Mouse (Mus musculus): ENCODE measurements around the gene Crcp. TPM values are rescaled to one million over a fixed set of nuclear protein-coding genes. Genes with fewer than 3 reads are reported as not detected.
A peak's percentile ranks its signal among the peaks of the same experiment; 100 is the strongest.

The Crcp gene
- 41.8 and 44.8 TPM in 2 replicates for polyA plus RNA-seq (2012; rRNA removed)

DNA sequence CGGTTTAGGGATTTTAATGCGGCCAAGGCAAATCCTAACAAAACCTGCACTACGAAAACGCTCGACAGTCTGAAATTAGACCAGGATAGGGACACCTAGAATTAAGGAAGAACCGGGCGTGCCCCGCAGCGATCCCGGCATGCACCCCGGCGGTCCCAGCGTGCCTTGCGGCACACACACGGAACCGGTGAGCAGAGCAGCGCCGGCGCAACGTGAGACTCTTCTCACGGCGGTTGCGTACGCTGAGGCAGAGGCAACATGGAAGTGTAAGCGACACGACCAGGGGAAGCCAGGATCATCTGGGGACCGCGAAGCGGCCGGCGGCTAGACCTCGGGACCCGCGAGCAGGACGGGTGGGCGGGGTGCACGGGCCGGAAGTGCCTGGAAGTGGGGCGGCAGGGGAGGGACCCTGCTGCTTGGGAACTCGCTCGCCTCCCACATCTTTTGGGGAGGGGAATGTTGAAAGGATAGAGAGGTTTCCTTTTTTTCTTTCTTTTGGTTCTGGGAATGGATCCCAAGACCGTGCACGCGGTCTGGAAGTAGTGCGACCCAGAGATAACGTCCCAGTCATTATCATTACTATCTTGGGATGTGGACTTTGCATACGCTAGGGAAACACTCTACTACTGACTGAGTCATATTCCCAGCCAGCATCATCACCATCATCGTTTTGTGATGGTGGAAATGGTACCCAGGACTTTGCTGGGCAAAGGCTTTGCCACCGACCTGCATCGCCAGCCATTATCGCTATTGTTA, at the start of gene Crcp, which contains the start of gene Asl:
Crcp (plus strand) TSS at position 149 of the 756 bp plus-strand sequence.
Asl (minus strand) TSS at position 106 of the 756 bp plus-strand sequence.
- DNase-seq (ENCODE audit: extremely low spot score in 1 of 2, low spot score in 1 of 2): peak; percentile 73 to 93

DNA sequence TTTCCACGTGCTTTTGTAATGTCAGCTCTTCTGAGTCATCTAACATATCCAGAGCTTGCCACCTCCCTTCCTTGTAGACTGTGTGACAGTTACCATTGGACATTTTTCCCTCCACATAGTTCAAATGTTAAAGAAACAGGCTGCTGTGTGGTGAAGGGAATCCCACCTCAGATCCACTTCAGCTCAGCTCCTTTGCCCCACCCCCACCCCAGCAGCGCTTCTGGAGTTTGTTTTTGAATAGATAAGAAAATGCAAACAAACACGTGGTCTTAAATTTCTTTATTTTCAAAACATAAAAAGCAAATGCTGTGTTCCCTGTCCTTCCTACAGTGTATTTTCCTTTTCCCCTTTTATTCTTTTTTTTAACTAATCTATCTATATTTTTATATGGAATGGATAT, 48.9 kb upstream of the Crcp start:
- no peak for DNase-seq (ENCODE audit: extremely low spot score in 1 of 2, low spot score in 1 of 2)

DNA sequence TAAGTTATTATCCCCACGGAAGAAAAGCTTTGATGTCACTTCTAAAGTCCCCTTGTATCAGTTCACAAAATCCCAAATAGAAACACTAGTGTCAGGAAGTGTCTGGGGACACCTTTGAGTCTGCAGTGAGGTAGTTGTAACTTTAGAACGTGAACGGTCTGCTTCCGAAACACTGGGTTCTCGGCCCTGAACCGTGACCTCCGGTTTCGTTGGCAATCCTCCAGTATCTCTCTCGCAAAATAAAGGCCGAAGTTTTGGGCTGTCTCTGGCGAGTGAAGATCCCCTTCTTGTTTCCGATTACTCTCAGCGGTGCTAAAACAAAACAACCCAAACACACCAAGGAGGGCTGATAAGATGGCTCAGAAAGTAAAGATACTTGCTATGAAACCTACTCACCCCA, 39.7 kb upstream of the Crcp start:
- no peak for DNase-seq (ENCODE audit: extremely low spot score in 1 of 2, low spot score in 1 of 2)

DNA sequence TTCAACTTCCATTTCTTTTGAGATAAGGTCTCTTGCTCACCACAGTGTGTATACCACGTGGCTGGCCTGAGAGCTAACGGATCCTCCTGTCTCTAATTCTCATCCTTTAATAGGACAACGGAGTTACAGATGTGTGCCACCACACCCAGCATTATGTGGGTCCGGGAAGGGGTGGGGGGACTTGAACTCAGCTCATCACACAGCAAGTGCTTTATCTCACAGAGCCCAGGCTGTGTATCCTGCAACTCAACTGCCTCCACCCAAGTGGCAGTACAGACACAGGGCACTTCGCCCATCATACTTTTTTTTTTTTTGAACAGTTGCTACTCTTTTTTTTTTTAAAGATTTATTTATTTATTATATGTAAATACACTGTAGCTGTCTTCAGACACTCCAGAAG, 37.2 kb upstream of the Crcp start:
- DNase-seq (ENCODE audit: extremely low spot score in 1 of 2, low spot score in 1 of 2): no peak

DNA sequence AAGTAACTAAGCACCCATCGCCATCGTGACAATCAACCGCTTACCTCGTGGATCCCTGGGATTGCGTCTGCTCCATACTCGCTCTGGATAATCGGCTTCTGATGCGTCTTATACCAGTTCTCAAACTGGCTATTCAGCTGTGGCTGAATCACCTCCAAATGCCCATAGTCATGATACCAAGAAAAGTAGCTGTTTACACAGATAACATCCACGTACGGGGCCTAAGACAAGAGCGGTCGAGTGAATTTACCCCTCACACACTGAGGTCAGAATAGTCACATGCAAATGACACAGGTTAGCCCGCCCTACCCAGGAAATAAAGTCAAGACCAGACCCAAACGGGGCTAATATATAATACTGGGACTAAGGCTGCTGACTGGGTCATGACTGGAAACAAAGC, 35.7 kb upstream of the Crcp start:
- no peak for DNase-seq (ENCODE audit: extremely low spot score in 1 of 2, low spot score in 1 of 2)

DNA sequence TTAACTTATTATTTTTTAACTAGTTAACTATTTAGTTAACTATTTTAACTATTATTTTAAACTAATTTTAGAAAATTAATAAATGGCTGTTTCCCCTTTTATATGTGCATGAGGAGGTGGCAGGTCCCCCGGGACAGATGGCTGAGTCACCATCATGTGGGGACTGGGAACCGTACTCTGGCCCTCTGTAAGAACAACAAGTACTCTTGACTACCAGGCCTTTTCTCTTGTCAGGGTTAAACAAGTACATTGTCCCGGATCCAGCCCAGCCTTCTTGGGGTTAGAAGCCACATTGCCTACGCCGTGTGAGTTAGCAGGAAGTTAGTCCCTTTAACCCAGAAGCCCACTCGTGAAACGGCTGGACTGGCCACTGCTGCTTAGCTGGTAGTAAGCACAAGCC, 34.1 kb upstream of the Crcp start:
- DNase-seq (ENCODE audit: extremely low spot score in 1 of 2, low spot score in 1 of 2): no peak

DNA sequence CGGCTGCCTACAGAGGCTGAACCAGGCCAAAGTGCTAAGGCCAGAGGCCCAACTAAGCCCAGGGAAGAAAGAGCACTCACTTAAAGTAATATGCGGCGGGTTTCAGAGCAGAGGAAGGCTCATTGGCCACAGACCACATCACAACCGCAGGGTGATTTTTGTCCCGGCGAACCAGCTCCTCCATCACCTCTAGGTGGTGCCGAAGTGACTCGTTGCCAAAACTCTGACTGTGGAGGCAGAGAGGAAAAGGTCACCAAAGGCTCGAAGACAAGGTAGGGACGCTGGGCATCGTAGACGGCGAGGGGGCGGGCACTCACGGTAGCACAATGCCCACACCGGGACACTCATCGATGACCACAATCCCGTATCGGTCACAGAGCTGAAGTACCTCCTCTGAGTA, 31.4 kb upstream of the Crcp start:
- DNase-seq (ENCODE audit: extremely low spot score in 1 of 2, low spot score in 1 of 2): no peak

DNA sequence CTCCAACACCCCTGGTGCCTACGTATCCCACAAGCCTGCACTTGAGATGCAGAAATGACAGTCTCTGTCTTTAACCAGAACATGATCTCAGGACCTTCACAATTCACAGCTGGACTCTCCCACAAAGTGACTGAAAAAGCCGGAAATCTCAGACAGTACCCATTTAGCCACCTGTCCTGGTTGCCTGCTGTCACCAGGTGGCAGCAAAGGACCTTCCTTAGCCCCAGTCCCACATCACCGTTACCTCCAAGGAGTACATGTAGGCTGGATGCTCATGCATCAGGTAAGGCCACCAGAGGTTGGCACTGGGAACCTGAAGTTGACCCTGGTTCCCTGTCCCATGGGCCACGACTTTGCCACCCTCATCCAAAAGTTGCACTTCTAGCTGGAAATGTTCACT, 30.0 kb upstream of the Crcp start:
- peak in 1 of 2 experiments; percentile 70 for DNase-seq (ENCODE audit: extremely low spot score in 1 of 2, low spot score in 1 of 2)

DNA sequence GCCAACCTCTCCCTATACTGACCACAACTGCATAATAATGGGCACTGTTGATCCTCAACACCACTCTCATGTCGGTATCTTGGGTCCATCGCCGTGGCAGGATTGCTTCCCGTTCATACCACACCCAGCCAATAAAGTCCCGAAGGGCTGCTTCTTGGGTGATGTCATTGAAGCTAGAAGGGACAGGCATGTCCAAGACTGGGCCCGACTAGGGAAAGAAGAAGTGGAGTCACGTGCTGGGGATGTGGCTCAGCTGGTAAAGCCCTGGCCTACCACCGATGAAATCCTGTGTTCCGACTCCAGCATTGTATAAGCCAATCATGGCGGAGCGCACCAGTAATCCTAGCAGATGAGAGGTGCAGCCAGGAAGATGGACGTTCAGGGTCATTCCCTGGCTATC, 28.4 kb upstream of the Crcp start:
- no peak for DNase-seq (ENCODE audit: extremely low spot score in 1 of 2, low spot score in 1 of 2)

DNA sequence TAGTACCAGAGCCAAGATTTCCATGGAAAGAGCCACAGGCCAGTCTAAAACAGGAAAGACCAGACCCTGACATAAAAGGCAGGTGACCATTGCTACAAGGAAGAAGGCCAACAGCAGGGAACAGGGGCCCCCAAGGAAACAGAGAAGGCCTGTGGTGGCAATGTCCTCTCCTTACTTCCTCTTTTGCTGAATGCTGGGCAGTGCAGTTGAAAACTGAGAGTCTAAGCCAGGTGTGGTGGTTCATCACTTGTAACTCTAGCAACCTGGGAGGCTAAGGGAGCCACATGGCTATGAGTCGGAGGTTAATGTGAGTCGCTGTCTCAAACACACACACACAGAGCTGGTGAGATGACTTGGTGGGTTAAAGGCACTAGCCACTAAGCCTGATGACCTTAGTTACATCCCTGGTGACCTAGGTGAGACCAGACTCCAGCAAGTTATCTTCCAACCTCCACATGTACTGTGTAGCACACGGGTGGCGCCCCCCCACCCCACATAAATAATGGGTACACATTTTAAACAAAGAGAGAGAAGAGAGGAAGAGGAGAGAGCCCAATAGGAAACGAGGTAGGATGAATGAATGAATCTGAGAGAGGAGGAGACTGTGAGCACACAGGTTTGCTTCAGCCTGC, 27.6 kb upstream of the Crcp start:
- no peak for DNase-seq (ENCODE audit: extremely low spot score in 1 of 2, low spot score in 1 of 2)

DNA sequence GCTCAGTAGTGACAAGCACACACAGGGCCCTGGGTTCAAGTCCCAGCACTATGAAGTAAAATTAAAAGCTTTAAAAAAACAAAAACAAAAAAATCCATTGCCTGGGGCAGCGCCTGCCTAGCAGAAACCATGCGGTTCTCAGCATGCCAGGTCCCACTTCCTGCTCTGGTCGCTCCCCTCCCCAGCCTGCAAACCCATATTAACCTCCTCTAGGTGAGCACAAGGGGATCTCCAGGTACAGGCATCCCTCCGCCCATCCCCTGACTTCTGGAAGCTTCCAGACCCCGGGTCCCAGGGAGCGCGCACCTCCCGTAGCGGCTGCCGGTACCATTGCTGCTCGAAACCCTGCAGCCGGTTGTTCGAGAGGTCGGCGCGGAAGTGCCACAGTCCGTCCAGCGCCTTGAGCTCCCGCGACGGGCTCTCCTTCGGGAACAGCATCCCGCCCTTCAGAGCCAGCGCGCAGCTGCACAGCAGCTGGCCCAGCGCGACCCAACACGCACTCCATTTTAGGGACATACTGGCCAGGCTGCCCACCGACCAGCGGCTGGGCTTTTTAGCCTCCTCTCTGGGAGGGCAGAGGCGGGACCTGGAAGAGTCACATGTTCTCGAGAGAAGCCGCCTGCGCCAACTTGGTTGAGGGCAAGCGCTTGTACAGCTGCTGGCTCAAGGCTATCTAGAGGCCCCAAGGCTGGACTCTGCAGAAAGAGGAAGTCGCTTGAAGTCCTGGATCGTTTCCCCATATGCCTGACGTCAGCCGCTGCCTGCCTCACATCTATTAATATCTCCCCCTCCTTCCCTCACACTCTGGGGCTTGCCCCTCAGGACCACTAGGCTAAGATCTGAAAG, 26.6 kb upstream of the Crcp start, which contains the start of gene Gusb:
Gusb (minus strand) TSS at position 749 of the 846 bp plus-strand sequence.
- peak; percentile 56 to 74 for DNase-seq (ENCODE audit: extremely low spot score in 1 of 2, low spot score in 1 of 2)

DNA sequence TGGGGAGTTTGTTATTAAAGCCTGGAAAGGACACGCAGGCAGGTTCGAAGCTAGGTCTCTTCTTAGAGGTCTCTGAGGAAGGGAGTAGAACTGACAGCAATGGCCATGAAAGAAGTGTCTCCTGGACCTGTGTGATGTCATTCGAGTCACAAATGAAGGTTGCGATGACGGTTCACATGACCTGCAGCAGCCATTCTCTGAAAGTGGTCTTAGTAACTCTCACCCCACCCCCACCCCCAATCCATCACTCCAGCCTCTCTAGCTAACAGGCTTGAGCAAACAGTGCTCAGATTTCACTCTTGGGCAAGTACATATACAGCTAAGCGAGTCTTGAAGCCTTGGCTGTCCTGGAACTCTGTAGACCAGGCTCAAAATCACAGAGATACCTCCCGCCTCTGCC, 25.9 kb upstream of the Crcp start:
- no peak for DNase-seq (ENCODE audit: extremely low spot score in 1 of 2, low spot score in 1 of 2)

DNA sequence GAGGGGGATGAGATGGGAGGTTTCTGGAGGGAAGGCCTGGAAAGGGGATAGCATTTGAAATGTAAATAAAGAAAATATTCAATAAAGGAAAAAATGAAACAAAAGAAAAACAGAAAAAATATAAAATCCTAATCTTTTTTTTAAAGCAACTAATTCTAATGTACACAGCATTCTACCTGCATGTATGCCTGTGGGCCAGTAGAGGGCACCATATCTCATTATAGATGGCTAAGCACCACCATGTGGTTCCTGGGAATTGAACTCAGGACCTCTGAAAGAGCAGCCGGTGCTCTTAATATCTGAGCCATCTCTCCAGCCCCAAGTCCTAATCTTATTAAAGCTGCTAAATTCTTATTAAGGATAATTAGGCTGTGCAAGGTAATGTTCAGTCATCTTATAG, 21.7 kb upstream of the Crcp start:
- DNase-seq (ENCODE audit: extremely low spot score in 1 of 2, low spot score in 1 of 2): no peak

DNA sequence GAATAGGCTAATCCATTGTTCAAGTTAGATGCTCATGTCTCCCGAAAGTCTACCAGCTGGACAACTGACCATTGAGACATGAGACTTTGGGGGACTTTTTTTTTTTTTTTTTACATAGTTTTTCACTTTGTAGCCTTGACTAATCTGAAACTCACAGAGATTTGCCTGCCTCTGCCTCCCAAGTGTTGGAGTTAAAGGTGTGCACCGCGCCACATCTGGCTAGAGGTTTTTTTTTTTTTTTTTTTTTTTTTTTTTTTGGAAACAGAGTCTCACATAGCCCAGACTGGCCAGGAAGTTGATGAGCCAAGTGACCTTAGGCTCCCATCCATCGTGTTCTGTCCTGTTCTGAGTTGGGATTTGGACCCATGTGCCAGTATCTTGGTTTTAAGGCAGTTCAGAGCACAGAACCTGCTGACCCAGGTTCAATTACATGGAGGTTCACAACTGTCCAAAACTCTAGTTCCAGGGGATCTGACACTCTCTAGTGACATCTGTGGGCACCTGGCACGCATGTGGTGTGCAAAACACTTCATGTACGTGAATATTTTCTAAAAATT, 21.0 kb upstream of the Crcp start:
- no peak for DNase-seq (ENCODE audit: extremely low spot score in 1 of 2, low spot score in 1 of 2)

DNA sequence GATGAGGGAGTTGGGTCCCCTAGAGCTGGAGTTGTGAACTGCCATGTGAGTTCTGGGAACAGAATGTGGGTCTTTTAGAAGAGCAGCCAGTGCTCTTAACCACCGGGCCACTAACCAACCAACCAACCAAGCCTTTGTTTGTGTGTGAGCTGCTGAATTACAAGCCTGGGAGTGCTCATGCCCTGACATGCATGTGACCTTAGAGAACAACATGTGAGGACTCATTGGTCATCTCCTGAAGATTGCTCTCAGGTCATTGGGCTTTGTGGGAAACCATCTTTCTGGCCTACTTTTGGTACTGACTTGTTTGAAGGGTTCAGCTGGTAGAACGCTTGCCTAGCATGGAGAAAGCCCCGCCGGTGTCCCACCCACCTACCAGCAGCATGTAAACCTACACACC, 19.3 kb upstream of the Crcp start:
- DNase-seq (ENCODE audit: extremely low spot score in 1 of 2, low spot score in 1 of 2): no peak

DNA sequence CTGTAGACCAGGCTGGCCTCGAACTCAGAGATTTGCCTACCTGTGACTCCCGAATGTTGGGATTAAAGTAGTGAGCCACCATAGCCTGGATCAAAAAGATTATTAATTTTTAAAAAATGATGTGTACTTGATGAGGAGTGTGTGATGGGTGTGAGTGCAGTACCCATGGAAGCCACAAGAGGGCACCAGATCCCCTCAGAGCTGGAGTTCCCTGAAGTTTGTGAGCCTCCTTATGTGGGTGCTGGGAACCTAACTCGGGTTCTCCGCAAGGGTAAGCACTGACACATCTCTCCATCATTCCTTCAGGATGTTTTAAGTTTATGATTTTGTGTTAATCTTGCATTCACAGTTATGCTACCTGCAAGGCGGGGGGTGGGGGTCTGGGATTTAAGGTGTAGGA, 18.1 kb upstream of the Crcp start:
- DNase-seq (ENCODE audit: extremely low spot score in 1 of 2, low spot score in 1 of 2): no peak

DNA sequence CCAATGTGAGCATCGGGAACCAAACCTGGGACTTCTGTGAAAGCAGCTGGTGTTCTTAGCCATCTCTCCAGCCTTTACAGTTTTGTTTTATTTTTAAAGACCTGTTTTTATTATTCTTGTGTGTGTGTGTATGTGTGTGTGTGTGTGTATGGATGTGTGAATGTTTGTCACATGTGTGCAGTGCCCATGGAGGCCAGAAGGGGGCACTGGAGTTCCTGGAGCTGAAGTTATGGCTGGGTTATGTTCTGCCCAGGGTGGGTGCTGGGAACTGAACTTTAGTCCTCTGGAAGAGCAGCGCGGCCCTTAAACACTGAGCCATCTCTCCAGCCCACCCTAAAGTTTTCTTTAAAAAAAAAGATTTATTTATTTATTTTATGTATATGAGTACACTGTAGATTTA, 14.0 kb upstream of the Crcp start:
- DNase-seq (ENCODE audit: extremely low spot score in 1 of 2, low spot score in 1 of 2): no peak

DNA sequence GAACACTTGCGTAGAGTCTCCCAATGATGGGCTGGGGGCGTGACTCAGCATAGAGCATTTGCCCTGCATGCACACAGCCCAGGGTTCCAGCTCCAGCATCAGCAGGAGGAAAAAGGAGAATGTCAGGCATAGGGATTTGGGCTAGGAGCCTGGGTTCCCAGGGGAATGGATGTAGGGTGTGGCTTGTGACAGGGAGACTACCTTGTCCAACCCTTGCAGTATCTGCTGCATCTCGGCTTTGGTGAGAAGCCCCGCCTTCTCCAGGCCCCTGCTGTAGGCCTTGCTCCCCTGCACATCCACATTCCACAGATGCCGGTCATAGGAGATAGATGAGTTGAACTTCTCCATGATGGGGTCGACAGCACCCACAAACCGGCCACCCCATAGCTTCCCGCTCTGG, 9.6 kb upstream of the Crcp start:
- no peak for DNase-seq (ENCODE audit: extremely low spot score in 1 of 2, low spot score in 1 of 2)

DNA sequence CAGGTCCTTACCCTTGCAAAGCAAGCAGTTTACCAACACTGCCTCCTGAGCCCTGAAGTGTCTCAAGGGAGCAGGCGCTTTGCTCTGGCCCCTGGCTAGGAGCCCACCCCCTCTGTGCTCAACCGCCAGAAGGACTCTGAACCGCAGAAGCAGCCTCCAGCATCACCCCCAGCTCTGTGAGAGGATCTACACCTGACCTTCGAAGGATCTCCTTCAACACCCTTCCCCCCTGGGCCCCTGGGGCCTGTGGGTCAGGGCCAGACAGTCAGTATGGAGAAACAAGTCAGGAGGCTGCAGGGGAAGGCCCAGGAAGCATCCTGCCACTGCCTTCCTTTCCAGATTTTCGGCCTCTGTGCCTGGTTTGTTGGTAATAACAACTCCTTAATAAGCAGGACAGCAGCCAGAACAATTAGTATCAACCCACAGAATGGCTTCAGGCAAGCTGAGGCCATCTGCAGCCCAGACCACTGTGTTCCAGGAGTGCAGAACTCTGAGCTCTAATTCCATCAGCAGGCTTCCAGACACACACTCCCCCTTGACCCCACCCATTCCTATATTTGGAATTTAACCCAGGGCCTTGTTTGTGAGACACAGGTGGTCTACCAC, 7.6 kb upstream of the Crcp start:
- DNase-seq (ENCODE audit: extremely low spot score in 1 of 2, low spot score in 1 of 2): no peak

DNA sequence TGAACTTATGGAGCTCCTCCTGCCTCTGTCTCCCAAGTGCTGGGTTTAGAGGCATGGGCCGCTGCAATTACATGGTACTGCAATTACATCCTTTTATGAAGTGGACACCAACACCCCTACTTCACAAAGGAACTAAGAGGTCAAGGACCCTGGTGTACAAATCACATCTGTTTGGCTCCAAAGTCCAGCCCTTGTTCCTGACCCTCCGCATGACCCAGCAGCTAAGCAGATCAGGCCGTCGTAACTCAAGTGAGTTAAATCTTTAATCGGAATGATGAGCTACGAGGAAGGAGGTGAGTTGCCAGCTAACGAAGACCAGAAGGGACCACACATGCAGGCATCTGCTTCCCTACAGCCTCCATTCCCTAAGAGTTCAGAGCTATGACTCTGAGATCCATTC, 6.7 kb upstream of the Crcp start:
- DNase-seq (ENCODE audit: extremely low spot score in 1 of 2, low spot score in 1 of 2): no peak

Measured in frontal cortex, adult 2 months (tissue).